ENCODE assay signal across 8 mouse cellular contexts in the genomic region with DNA sequence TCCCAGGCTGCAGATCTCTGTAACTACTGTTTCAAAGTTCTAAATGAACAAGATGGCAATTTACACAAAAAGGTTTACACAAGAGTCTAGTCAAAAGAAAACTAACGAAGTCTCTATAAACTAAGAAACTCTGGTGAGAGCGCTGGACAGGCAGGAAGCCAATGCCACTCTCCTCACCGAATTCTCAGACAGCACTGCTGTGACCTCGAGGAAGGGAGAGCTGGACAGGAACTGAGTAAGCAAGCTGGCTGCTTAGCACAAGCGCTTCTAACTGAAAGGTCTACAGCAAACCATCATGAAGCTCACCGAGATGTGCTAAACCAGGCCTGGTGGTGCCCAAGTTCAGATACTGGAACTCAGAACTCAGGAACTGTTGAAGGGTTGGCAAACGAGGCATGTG. TPM values are rescaled to one million over a fixed set of nuclear protein-coding genes. Genes with fewer than 3 reads are reported as not detected.
DNase-seq lines count a peak whose midpoint lies in the region; ATAC-seq and TF ChIP-seq lines count a peak whose summit lies in the region.
"Not testable (repeated sequence)": the region's sequence is repeated elsewhere in the genome, so short reads cannot be mapped to it uniquely, and the experiment has no call there.

No protein-coding gene starts in this region.

- not testable (repeated sequence) for H3K4me3 ChIP-seq in spleen, adult 2 months (ENCODE audit: extremely low read depth, insufficient read depth, insufficient read length); thymus, adult 2 months (ENCODE audit: control insufficient read depth, insufficient read depth, low read length)

- not testable (repeated sequence) for H3K27me3 ChIP-seq in spleen, adult 2 months (ENCODE audit: control insufficient read depth, insufficient read depth, low read length); thymus, adult 2 months (ENCODE audit: control insufficient read depth, insufficient read depth, low read length)

- TF ChIP-seq CTCF in spleen, adult 2 months (IDR thresholded peaks at IDR 0.05; ENCODE audit: extremely low read depth, insufficient read depth, insufficient read length, insufficient replicate concordance); thymus, adult 2 months (IDR thresholded peaks at IDR 0.05; ENCODE audit: borderline replicate concordance, control insufficient read depth, extremely low read depth, insufficient read depth, low read length, poor library complexity): not testable (repeated sequence)

- not testable (repeated sequence) for TF ChIP-seq POLR2A in spleen, adult 2 months (IDR thresholded peaks at IDR 0.05; ENCODE audit: low read depth, low read length); thymus, adult 2 months (IDR thresholded peaks at IDR 0.05; ENCODE audit: control insufficient read depth, extremely low read depth, insufficient read depth, low read length, poor library complexity)

- not testable (repeated sequence) for H3K36me3 ChIP-seq in spleen, adult 2 months (ENCODE audit: control insufficient read depth, insufficient read depth, low read length); thymus, adult 2 months (ENCODE audit: control insufficient read depth, insufficient read depth, low read length)

- 0 out of 2 replicates have a peak, but pooled peaks have one; percentile 17 for ATAC-seq in erythroid progenitor cell, adult 5-6 weeks (replicated peaks; ENCODE audit: low FRiP score, poor library complexity, severe bottlenecking)
- 0 out of 2 replicates have a peak, but pooled peaks have one; percentile 6 for ATAC-seq in monocyte, adult 5-6 weeks (replicated peaks; ENCODE audit: insufficient number of reproducible peaks, low FRiP score, low TSS enrichment, poor library complexity, severe bottlenecking)

- peak overlapping the region; percentile 81 for H3K27ac ChIP-seq in spleen, adult 2 months (ENCODE audit: insufficient read depth, low read length)
- peak overlapping the region; percentile 55; the same call in 1 of the 2 replicates for H3K27ac ChIP-seq in thymus, adult 2 months (ENCODE audit: control insufficient read depth, insufficient read depth, low read length)

- peak; percentile 76 for DNase-seq in 416B (ENCODE audit: low read depth)
- DNase-seq in adrenal gland, adult 2 months = peak; percentile 76
- peak; percentile 68 for DNase-seq in adrenal gland, postnatal 14 days
- peak; percentile 12 for DNase-seq in kidney, postnatal 10 days
- not testable (repeated sequence) for DNase-seq in spleen, adult 2 months (ENCODE audit: low read depth in 1 of 2, low spot score in 2 of 2); thymus, adult 2 months

- 60% methylated on average over 7 of the region's 7 CpGs for WGBS in spleen, adult 2 months
- WGBS in thymus, adult 2 months = 71% methylated on average over 7 of the region's 7 CpGs

- H3K4me1 ChIP-seq in spleen, adult 2 months (ENCODE audit: control insufficient read depth, insufficient read depth, insufficient read length) = not testable (repeated sequence)
- H3K4me1 ChIP-seq in thymus, adult 2 months (replicated peaks; ENCODE audit: control insufficient read depth, insufficient read depth, low read length) = peaks cover 10% of the 10 kb centered on the region

RNA-seq across cellular contexts. Expression of gene Phf20, which starts 7.0 kb away (rescaled TPM):
- total RNA-seq in adrenal gland, adult 2 months (2021) = 10 to 100 TPM; 37.8 to 44.5 TPM
- 18.1 and 18.8 TPM in 2 replicates for polyA plus RNA-seq in adrenal gland, adult 2 months (2012; rRNA removed)
- total RNA-seq in adrenal gland, postnatal 14 days (2021) = 40.9 and 44.4 TPM in 2 replicates
- 1.8 and 15.1 TPM in 2 replicates for total RNA-seq in erythroid progenitor cell, adult 5-6 weeks (2015; ENCODE audit: low replicate concordance)
- 14.6 and 15.4 TPM in 2 replicates for total RNA-seq in erythroid progenitor cell, adult 5-6 weeks (2017; ENCODE audit: low replicate concordance)
- 25.7 to 71.4 TPM (median 66.4 TPM) in 3 replicates for total RNA-seq in monocyte, adult 5-6 weeks (2017)
- polyA plus RNA-seq in spleen, adult 2 months (2012; rRNA removed) = 10.9 and 17.7 TPM in 2 replicates
- polyA plus RNA-seq in thymus, adult 2 months (2012; rRNA removed) = 23.1 and 25.2 TPM in 2 replicates

RNA-seq across cellular contexts. Expression of gene Rbm39, which starts 9.2 kb away (rescaled TPM):
- total RNA-seq in adrenal gland, adult 2 months (2021) = 100 to 1,000 TPM; 269 to 386 TPM
- 89.7 and 94.8 TPM in 2 replicates for polyA plus RNA-seq in adrenal gland, adult 2 months (2012; rRNA removed)
- total RNA-seq in adrenal gland, postnatal 14 days (2021) = 338 and 382 TPM in 2 replicates
- 430 and 594 TPM in 2 replicates for total RNA-seq in erythroid progenitor cell, adult 5-6 weeks (2015; ENCODE audit: low replicate concordance)
- 425 and 602 TPM in 2 replicates for total RNA-seq in erythroid progenitor cell, adult 5-6 weeks (2017; ENCODE audit: low replicate concordance)
- 1,407 to 1,708 TPM (median 1,696 TPM) in 3 replicates for total RNA-seq in monocyte, adult 5-6 weeks (2017)
- 57.7 and 71.7 TPM in 2 replicates for polyA plus RNA-seq in spleen, adult 2 months (2012; rRNA removed)
- polyA plus RNA-seq in thymus, adult 2 months (2012; rRNA removed) = 145 and 182 TPM in 2 replicates

RNA-seq across cellular contexts. Expression of gene Nfs1, which starts 45.3 kb away (rescaled TPM):
- 10 to 100 TPM; 76.7 to 90.3 TPM for total RNA-seq in adrenal gland, adult 2 months (2021)
- polyA plus RNA-seq in adrenal gland, adult 2 months (2012; rRNA removed) = 123 and 134 TPM in 2 replicates
- 71.2 and 77.5 TPM in 2 replicates for total RNA-seq in adrenal gland, postnatal 14 days (2021)
- total RNA-seq in erythroid progenitor cell, adult 5-6 weeks (2015; ENCODE audit: low replicate concordance) = 56.6 and 86.8 TPM in 2 replicates
- total RNA-seq in erythroid progenitor cell, adult 5-6 weeks (2017; ENCODE audit: low replicate concordance) = 20.4 and 21.9 TPM in 2 replicates
- 28.1 to 50.8 TPM (median 31.0 TPM) in 3 replicates for total RNA-seq in monocyte, adult 5-6 weeks (2017)
- polyA plus RNA-seq in spleen, adult 2 months (2012; rRNA removed) = 27.1 and 48.7 TPM in 2 replicates
- 52.7 and 53.8 TPM in 2 replicates for polyA plus RNA-seq in thymus, adult 2 months (2012; rRNA removed)

RNA-seq across cellular contexts. Expression of gene Romo1, which starts 45.4 kb away (rescaled TPM):
- total RNA-seq in adrenal gland, adult 2 months (2021) = 100 to 1,000 TPM; 233 to 376 TPM
- 407 and 417 TPM in 2 replicates for polyA plus RNA-seq in adrenal gland, adult 2 months (2012; rRNA removed)
- total RNA-seq in adrenal gland, postnatal 14 days (2021) = 378 and 386 TPM in 2 replicates
- 26.8 and 43.6 TPM in 2 replicates for total RNA-seq in erythroid progenitor cell, adult 5-6 weeks (2015; ENCODE audit: low replicate concordance)
- 4.2 and 16.4 TPM in 2 replicates for total RNA-seq in erythroid progenitor cell, adult 5-6 weeks (2017; ENCODE audit: low replicate concordance)
- 9.1 to 25.0 TPM (median 10.2 TPM) in 3 replicates for total RNA-seq in monocyte, adult 5-6 weeks (2017)
- polyA plus RNA-seq in spleen, adult 2 months (2012; rRNA removed) = 129 and 151 TPM in 2 replicates
- polyA plus RNA-seq in thymus, adult 2 months (2012; rRNA removed) = 214 and 241 TPM in 2 replicates
